Mouse (Mus musculus): ENCODE data around the gene Hist2h3c2. TPM values are rescaled to one million over a fixed set of nuclear protein-coding genes. Genes with fewer than 3 reads are reported as not detected.

Hist2h3c2 gene
- 37.5 and 61.5 TPM in 2 replicates for polyA plus RNA-seq (2012; rRNA removed)

DNA sequence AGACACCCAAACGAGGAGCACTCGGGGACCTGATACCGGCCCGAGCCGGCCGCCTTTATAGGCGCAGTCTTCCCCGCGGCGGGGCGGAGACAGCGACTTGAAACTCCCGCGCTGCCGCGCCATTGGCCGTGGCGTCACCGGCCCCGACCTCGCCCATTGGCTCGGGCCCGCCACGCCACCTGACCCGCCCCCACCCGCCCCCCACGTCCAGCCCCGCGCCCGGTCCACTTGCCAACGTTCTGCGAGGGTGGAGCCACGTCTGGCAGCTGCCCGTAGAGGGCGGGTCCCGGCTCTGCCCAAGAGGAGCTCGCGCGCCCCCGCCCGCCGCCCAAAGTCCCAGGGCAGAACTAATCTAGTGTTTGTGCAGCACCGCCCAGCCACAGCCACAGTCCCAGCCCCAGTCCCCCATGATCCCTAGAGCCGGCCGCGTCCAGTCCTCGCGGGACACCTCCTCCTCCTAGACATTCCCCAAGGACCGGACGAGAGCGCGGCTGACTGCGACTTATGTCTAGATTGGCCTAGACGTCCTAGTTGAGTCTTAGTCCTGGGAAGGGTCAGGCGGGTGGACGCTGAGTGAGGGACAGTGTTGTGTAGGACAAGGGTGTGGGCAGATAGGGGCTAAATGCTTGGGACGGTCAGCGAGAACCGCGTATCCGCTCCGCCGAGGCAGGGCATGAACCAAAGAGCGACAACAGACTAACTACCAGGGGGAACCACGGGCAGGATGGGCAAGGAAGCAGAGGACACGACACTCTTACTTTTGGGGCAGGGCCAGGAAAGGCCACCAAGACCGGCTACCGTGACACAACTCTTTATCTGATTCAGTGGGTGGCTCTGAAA lies at the start of gene Hist2h3c2:
Gene Hist2h3c2, minus strand, starts transcription at position 174 of the 840 bp plus-strand sequence.

DNA sequence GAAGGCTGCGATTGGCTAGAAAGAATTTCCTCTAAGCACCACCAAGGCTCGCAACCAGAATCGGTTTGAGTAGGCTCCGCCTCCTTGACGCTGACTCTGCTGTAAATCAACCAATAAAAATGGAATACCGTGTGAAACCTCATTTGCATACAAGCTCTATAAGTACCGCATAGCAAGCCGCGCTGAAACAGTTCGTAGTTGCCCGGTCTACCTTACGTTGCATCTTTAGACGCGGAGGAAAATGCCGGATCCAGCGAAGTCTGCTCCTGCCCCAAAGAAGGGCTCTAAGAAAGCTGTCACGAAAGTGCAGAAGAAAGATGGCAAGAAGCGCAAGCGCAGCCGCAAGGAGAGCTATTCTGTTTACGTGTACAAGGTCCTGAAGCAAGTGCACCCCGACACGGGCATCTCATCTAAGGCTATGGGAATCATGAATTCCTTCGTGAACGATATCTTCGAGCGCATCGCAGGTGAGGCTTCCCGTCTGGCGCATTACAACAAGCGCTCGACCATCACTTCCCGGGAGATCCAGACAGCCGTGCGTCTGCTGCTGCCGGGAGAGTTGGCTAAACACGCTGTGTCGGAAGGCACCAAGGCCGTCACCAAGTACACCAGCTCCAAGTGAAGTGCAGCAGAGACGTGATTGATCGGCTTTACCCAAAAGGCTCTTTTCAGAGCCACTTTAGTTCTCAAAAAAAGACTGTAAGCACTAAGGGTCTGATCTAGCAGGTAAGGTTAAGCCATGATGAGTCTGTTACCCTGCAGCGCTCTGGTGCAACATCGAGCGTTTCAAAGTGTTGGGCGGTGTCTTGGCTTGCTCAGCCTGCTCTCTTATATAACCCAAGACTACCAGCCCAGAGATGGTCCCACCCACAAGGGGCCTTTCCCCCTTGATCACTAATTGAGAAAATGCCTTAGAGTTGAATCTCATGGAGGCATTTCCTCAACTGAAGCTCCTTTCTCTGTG lies 30.9 kb upstream of the Hist2h3c2 start, which contains the start of gene Hist2h2bb:
Gene Hist2h2bb, plus strand, starts transcription at position 242 of the 964 bp plus-strand sequence.

DNA sequence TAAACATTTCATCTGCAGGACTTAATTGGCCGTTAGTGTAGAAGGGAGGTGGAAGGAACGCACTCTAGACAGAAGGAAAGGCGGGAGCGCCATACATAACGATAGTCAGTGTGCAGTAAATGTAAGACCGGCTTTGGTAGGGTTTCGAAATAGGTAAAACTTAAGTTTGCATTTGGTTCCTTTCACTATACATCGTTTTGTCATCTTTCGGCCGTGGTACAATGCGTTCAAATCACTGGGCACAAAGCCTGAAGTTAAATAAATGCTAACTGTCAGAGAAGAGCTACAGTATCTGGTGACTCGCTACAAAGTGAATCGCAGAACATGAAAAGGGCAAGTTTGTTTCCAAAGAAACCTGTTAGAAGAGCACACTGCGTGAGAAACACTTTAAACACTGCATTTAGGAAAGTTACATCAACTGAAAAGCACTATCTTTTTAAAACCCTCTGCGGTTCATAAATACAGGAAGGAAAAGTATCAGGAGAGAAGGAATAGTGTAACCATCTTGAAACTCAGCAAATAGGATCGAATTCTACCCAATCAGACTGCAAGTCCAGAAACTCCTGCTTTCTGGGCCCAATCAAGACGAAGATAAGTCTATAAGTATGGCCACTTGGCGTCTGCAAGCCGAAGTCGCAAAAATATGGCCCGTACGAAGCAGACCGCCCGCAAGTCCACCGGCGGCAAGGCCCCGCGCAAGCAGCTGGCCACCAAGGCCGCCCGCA lies 29.3 kb upstream of the Hist2h3c2 start, which contains the start of gene Hist2h3b:
Gene Hist2h3b, plus strand, starts transcription at position 604 of the 725 bp plus-strand sequence.

DNA sequence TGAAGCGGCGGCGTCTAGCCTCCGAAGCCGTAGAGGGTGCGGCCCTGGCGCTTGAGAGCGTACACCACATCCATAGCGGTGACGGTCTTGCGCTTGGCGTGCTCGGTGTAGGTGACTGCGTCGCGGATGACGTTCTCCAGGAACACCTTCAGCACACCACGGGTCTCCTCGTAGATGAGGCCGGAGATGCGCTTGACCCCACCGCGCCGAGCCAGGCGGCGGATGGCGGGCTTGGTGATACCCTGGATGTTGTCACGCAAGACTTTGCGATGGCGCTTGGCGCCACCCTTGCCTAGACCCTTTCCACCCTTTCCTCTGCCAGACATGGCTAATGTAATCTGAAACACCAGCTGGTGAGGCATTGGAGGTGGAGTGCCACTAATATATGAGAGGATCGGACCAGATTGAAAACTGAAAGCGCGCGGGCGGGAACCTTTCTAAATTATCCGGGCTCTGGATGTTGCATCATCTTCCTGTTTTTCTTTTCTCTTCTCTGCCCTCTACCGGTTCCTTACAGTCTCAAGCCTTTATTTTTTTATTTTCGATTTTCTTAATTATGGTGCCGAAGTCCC lies 24.1 kb upstream of the Hist2h3c2 start, which contains the start of gene Hist2h4:
Gene Hist2h4, minus strand, starts transcription at position 333 of the 572 bp plus-strand sequence.

DNA sequence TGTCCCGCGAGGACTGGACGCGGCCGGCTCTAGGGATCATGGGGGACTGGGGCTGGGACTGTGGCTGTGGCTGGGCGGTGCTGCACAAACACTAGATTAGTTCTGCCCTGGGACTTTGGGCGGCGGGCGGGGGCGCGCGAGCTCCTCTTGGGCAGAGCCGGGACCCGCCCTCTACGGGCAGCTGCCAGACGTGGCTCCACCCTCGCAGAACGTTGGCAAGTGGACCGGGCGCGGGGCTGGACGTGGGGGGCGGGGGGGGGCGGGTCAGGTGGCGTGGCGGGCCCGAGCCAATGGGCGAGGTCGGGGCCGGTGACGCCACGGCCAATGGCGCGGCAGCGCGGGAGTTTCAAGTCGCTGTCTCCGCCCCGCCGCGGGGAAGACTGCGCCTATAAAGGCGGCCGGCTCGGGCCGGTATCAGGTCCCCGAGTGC lies 7.5 kb upstream of the Hist2h3c2 start, which contains the start of gene Hist2h3c1:
Gene Hist2h3c1, plus strand, starts transcription at position 259 of the 430 bp plus-strand sequence.

DNA sequence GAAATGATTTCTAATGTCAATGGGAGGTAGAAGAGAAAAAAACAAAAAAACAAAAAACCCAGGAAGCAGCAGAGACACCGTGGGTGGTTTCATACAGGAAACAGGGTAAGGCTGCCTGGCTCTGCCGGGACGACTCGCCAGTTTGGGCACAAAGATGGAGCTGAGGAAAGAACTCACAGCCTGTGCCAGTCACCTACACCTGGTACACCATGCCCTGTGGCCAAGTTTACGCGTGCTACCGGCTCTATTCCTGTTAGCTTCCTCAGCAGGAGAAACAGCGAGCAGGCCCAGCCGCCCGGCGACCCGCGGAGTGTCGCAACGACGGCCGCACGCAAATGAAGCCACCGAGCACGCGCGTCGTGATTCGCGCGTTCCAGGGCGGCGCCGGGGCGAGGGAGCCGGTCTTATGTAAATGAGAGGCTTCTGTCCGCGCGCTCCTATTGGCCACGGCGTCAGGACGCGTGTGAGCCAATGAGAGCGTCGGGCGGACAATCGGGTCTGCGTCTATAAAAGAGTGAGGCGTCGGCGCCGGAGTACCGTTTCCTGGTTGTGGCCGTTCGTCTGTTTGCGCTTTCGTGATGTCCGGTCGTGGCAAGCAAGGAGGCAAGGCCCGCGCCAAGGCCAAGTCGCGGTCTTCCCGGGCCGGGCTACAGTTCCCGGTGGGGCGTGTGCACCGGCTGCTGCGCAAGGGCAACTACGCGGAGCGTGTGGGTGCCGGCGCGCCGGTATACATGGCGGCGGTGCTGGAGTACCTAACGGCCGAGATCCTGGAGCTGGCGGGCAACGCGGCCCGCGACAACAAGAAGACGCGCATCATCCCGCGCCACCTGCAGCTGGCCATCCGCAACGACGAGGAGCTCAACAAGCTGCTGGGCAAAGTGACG lies 6.3 kb upstream of the Hist2h3c2 start, which contains the start of gene Hist2h2aa1:
Gene Hist2h2aa1, plus strand, starts transcription at position 495 of the 884 bp plus-strand sequence.

DNA sequence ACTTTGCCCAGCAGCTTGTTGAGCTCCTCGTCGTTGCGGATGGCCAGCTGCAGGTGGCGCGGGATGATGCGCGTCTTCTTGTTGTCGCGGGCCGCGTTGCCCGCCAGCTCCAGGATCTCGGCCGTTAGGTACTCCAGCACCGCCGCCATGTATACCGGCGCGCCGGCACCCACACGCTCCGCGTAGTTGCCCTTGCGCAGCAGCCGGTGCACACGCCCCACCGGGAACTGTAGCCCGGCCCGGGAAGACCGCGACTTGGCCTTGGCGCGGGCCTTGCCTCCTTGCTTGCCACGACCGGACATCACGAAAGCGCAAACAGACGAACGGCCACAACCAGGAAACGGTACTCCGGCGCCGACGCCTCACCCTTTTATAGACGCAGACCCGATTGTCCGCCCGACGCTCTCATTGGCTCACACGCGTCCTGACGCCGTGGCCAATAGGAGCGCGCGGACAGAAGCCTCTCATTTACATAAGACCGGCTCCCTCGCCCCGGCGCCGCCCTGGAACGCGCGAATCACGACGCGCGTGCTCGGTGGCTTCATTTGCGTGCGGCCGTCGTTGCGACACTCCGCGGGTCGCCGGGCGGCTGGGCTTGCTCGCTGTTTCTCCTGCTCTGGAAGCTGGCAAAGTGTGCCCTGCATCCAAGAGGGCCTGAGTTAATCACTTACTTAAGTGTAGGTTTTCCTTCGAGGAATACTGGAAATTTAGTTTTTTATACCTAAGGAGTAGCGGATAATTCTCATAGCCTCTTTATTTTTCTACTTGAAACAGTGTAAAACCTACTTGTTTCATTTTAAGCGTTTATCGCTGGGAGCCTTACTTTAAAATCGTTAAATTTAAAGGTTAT lies 1.2 kb upstream of the Hist2h3c2 start, which contains the start of gene Hist2h2aa2:
Gene Hist2h2aa2, minus strand, starts transcription at position 328 of the 850 bp plus-strand sequence.

DNA sequence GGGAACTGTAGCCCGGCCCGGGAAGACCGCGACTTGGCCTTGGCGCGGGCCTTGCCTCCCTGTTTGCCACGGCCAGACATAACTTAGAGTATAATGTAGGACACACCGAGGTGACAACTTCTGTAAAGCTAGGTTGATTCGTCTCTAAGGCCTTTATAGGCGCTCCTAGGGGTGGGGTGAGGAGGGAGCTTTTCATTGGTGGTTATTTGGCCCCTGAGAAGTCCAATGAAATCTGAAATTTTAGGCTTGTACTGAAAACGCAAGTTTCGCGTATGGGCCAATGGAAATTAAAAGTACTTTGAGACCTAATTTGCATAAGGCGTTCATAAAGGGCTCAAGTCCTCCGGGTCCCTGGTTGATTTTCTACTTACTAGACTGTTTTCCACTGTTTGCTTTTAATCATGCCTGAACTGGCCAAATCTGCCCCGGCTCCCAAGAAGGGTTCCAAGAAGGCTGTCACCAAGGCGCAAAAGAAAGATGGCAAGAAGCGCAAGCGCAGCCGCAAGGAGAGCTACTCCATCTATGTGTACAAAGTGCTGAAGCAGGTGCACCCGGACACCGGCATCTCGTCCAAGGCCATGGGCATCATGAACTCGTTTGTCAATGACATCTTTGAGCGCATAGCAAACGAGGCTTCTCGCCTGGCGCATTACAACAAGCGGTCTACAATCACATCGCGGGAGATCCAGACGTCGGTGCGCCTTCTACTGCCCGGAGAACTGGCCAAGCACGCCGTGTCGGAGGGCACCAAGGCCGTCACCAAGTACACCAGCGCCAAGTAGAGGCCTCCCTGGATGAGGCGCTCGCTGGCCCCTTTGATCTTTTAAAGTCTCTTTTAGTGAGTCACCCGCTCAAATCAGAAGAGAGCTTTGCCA lies 17.9 kb downstream of the Hist2h3c2 start, which contains the start of the genes Hist2h2ac and Hist2h2be:
Gene Hist2h2ac, minus strand, starts transcription at position 116 of the 875 bp plus-strand sequence.
Gene Hist2h2be, plus strand, starts transcription at position 355 of the 875 bp plus-strand sequence.

DNA sequence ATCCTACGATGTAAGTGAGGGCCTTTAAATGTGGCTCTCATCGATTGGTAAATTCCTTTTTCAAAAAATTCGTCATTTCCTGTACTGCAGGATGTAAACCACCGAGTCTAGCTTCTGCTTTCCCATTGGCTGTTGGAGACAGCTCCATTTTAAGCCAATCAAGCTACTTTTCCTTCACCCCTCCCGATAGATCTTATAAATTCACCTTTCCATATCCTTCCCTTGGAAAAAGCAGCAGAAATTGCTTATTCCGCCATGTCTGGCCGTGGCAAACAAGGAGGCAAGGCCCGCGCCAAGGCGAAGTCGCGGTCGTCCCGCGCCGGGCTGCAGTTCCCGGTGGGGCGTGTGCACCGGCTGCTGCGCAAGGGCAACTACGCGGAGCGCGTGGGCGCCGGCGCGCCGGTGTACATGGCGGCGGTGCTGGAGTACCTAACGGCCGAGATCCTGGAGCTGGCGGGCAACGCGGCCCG lies 19.2 kb downstream of the Hist2h3c2 start, which contains the start of the genes Bola1 and Hist2h2ab:
Gene Bola1, minus strand, starts transcription at position 49 of the 470 bp plus-strand sequence.
Gene Hist2h2ab, plus strand, starts transcription at position 205 of the 470 bp plus-strand sequence.

Other genes with a start within 250 kb of the Hist2h3c2 start
- 186 and 227 TPM in 2 replicates for gene Plekho1, start 243.1 kb downstream of the Hist2h3c2 start, polyA plus RNA-seq (2012; rRNA removed)
- gene Vps45, start 180.7 kb downstream of the Hist2h3c2 start, polyA plus RNA-seq (2012; rRNA removed): 33.9 and 36.1 TPM in 2 replicates
- gene Otud7b, start 134.6 kb downstream of the Hist2h3c2 start, polyA plus RNA-seq (2012; rRNA removed): 8.3 and 10.5 TPM in 2 replicates
- 12.5 and 18.8 TPM in 2 replicates for gene Mtmr11, start 77.1 kb downstream of the Hist2h3c2 start, polyA plus RNA-seq (2012; rRNA removed)
- gene Sf3b4, start 66.8 kb downstream of the Hist2h3c2 start, polyA plus RNA-seq (2012; rRNA removed): 101 and 105 TPM in 2 replicates
- gene Sv2a, start 58.0 kb downstream of the Hist2h3c2 start, polyA plus RNA-seq (2012; rRNA removed): 89.5 and 92.3 TPM in 2 replicates
- gene Bola1, start 19.4 kb downstream of the Hist2h3c2 start, polyA plus RNA-seq (2012; rRNA removed): 51.9 and 68.2 TPM in 2 replicates
- 1.9 and 3.9 TPM in 2 replicates for gene Hist2h2ab, start 19.3 kb downstream of the Hist2h3c2 start, polyA plus RNA-seq (2012; rRNA removed)
- 6.5 and 9.3 TPM in 2 replicates for gene Hist2h2ac, start 18.2 kb downstream of the Hist2h3c2 start, polyA plus RNA-seq (2012; rRNA removed)
- 12.5 and 17.2 TPM in 2 replicates for gene Hist2h2be, start 18.0 kb downstream of the Hist2h3c2 start, polyA plus RNA-seq (2012; rRNA removed)
- 5.6 and 10.1 TPM in 2 replicates for gene Hist2h2aa2, start 1.1 kb upstream of the Hist2h3c2 start, polyA plus RNA-seq (2012; rRNA removed)
- gene Hist2h2aa1, start 6.4 kb upstream of the Hist2h3c2 start, polyA plus RNA-seq (2012; rRNA removed): 67.5 and 77.3 TPM in 2 replicates
- gene Hist2h3c1, start 7.6 kb upstream of the Hist2h3c2 start, polyA plus RNA-seq (2012; rRNA removed): not detected in 2 replicates
- 6.8 and 9.5 TPM in 2 replicates for gene Hist2h4, start 24.2 kb upstream of the Hist2h3c2 start, polyA plus RNA-seq (2012; rRNA removed)
- gene Hist2h3b, start 29.5 kb upstream of the Hist2h3c2 start, polyA plus RNA-seq (2012; rRNA removed): 53.0 and 82.8 TPM in 2 replicates
- gene Hist2h2bb, start 30.6 kb upstream of the Hist2h3c2 start, polyA plus RNA-seq (2012; rRNA removed): 10.0 and 13.6 TPM in 2 replicates
- 3.4 and 4.1 TPM in 2 replicates for gene Fcgr1, start 54.8 kb upstream of the Hist2h3c2 start, polyA plus RNA-seq (2012; rRNA removed)
- not detected in 2 replicates for gene BC107364, start 213.2 kb upstream of the Hist2h3c2 start, polyA plus RNA-seq (2012; rRNA removed)

All from central nervous system, embryonic 14 days (tissue).